Mouse (Mus musculus) ES-E14 (cell line): ENCODE results near the gene Zbtb37.

Experiments used
- CHD2 ChIP-seq: IDR thresholded peaks from 2 replicates; pipeline ENCODE4 v1.6.1; 2014; ENCODE audit warnings: mild to moderate bottlenecking, low read depth, low read length, inconsistent platforms
- MAFK ChIP-seq: IDR thresholded peaks from 2 replicates; pipeline ENCODE4 v1.6.1; 2014; ENCODE audit warnings: mild to moderate bottlenecking, low read depth, low read length, inconsistent platforms; ENCODE audit not compliant: insufficient read depth
- ZC3H11A ChIP-seq: IDR thresholded peaks from 2 replicates; pipeline ENCODE4 v1.6.1; 2012; ENCODE audit warnings: low read depth, mild to moderate bottlenecking, inconsistent platforms, low read length, borderline replicate concordance

GRCm38 (mm10) chr1:160968643-160969042 is 66.0 kb downstream of the Zbtb37 start:
- TF ChIP-seq CHD2 (no peak), ZC3H11A (no peak), MAFK (no peak)
